Mouse (Mus musculus) ovary, postnatal 10 days (tissue): ENCODE results near the gene Shisa4.

ENCODE experiments used
- DNase-seq: peaks from one replicate; pipeline ENCODE4 v3.0.0; 2022; ENCODE audit warnings: low spot score

The Shisa4 gene

DNA sequence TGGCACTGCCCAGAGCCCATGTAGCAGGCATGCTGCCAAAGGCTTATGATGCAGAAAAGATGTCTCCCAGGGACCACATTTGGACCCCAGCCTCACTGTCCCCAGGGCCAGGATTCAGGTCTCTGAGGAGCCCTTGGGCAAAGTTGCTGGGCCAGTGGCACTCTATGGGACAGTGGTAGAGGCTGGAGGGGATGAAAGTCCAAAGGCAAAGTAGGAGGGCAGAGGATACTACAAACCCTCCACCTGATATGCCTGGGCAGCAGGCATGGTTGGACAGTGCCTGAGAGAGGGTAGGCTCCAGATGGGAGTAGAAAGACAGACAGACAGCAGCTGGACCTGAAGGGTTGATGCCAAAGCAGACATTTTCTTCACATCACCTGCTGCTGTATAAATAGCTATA lies 8.7 kb downstream of the Shisa4 start:
- no peak for DNase-seq

DNA sequence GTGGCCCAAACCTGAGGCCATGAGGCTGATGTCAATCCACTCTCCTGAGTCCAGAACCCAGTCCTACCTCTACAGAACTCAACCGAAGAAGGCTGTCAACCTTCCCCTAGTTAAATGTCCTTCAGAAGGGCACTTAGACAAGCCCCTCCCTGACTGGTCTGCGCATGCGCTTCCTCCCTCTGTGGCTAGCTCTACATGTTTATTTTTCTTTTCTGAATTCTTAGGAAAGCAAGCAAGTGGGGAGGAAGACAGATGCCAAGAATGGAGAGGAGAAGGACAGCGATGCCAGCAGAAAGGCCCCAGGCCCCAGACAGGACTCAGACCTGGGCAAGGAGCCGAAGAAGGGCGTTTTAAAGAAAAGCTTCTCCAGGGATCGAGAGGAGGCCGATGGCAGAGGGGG lies 11.6 kb downstream of the Shisa4 start:
- no peak for DNase-seq

DNA sequence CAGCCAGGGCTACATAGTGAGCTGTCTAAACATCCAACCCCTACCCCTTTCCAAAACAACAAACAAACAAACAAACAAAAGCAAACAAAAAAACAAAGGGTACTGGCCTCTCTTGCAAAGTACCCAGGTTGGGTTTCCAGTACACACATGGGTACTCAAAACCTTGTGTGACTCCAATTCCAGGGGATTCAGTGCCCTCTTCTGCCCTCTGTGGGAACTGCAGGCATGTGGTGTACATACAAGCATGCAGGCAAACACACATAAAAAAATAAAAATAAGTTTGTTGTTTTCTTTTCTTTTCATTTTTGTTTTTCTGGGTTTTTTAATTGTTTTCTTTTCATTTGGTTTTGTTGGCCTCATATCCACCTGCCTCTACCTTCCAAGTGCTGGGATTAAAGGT lies 12.9 kb downstream of the Shisa4 start:
- DNase-seq: no peak

DNA sequence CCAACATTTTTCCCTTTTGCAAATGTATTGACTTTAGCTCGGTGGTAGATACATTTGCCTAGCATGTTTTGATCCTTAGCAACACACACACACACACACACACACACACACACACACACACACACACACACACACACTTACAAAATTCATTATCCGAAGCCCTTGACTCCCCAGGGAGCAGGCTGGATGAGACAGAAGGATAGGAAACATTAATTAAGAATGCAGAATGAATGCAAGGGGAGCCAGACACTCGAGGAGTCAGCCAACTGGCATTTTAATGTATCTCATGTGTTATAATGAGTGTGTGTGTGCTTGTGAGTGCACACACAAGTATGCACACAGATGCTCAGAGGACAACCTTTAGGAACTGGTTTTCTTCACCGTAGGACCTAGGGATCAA lies 13.5 kb downstream of the Shisa4 start:
- DNase-seq: no peak

DNA sequence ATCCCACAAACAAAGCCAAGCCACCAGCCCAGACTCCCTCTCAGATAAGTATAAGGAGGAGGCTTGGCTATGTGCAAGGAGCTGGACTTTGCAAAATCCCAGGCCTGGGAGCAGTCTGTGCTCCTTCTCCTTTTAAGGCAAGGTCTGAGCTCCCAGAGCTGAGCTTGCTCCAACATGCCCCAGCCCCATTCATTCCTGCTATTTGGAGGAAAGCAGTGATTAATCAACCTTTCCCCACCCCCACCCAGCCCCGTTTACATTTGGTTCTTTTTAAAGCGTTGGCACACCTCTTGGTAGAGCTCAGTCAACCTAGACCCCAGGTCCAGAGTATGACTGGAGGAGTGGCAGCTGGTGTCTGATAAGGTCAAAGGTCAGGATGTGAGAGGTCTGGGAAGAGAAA lies 16.0 kb downstream of the Shisa4 start:
- DNase-seq: no peak

DNA sequence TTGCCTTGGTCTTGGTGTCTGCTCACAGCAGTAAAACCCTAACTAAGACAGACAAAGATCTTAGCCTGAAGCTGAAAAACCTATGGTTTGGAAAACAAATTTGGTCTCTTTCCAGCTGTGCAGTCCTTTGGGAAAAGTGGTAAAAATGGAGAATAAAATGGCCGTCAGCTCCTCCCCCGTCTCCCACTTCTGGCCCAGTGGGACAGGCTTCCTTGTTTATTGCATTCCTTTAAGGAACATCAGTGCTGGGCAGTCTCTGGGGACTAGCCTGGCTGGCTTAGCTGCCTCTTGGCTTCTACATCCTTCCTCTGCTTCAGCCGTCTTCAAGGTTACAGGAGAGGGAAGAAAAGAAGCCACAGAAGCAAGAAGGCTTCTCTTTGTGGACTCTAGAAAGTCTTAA lies 23.1 kb downstream of the Shisa4 start:
- DNase-seq: no peak

DNA sequence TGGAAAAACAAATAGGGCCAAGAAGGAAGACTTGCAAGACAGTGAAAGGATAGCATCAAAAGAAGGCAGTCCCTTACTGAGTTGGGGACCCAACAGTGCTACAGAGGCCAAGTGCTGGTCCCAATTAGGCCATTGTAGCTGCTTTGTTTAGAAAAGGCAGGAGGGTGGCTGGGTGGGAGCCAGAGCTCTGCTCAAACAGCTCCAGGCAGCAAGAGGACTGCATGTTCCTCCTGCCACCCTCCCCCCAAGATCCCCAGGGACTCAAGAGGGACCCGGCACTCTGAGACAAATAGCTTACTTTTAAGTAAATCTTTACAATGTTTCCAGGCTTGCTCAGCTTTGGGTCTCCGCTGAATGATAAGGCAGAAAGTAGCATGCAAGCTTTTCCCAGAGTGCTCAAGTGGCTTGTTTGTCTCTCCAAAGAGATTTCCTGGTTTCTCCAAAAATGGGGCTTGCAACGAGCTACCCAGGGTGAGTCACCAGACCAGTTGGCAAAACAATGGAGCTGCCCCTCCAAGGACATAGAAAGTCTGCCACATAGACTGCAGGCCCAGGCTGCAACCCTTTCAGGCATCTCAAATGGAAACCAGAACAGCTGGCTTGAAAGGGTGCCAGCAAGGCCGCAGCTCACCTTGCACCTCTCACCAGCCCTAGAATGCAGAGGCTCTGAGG lies 27.4 kb downstream of the Shisa4 start:
- DNase-seq: no peak

DNA sequence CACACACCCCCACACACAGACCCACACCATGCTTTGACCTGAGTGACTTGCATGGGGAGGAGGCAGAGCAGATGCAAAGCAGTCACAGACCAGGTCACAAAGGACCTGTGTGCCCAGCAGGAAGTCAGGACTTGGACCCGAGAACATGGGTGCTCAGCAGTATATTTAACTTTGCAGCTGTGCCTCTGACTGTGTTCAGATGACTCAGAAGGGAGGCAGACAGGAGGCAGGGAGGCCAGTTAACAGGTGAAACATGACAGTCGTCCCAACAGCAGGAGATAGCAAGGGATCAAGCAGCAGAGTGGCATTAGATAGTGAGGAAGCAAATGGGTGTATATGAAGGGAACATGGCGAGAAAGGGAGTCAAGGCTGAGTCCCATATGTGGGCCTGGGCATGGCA lies 28.1 kb downstream of the Shisa4 start:
- DNase-seq: no peak

DNA sequence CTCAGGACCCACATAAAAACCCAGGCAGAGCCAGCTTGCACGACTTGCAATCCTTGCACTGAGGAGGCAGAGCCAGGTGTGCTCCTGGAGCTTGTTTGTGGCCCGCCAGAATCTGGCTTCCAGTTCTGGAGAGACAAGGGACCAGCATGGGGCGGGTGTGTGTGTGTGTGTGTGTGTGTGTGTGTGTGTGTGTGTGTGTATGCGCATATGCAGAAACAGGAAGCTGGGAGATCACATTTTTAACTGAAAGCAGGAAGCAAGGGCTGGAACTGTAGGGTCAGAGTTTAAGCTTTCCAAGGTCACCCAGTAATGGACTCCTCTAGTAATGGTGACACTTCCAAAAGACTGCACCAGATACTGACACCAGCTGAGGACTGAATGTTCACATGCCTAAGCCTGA lies 31.0 kb downstream of the Shisa4 start:
- no peak for DNase-seq

DNA sequence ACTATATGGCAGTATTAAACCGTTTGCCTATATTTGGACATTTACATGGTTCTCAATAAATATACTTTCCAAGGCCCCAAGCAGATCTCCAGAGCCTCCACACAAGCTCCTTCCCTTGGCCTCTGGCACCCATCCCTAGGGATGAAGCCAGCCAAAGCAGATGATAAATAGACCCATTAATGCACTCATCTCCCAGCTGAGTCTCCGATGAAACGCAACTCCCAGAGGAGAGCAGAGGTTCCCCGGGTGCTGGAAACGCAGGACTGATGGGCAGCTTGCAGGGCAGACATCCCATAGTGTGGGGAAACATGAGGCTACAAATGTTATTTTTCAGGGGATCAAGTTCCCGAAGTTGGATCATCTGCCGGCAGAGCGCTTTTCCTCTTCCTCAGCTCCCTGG lies 33.1 kb downstream of the Shisa4 start:
- no peak for DNase-seq

DNA sequence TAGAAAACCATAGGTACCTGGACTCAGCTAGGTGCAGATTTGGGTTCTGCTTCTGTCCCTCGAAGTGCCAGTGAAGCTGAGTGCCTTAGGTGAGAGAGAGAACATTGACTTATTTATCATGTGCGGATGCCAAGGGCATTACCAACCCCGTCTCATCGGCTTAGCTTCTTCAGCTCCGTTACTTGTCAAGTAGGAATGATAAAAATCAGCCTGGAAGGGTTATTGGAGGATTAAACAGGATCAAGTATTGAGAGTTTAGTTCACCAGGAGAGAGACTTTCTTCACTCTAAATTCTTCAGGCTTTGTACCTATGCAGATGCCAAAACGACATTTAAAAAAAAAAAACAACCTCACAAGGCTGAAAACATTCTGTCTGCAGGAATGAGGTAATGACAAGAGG lies 44.5 kb downstream of the Shisa4 start:
- DNase-seq: no peak

DNA sequence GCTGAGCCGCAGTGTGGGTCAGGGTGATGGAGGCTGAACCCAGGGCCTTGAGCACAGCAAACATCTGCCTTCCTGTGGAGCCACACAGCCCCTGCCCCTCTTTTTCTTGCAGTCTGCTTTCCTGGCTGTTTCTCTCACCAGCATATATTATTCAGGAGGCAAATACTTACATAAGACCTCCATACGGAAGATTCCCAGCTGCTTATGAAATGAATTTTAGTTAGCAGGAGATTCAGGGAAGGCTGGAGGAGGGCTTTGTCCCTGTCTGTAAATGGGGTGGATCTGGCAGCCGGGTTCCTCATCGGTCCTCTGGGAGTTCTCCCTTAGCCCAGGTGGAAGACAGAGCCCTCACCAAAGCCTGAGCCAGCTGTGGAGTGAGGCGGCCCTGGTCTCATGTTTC lies 46.7 kb downstream of the Shisa4 start:
- no peak for DNase-seq

DNA sequence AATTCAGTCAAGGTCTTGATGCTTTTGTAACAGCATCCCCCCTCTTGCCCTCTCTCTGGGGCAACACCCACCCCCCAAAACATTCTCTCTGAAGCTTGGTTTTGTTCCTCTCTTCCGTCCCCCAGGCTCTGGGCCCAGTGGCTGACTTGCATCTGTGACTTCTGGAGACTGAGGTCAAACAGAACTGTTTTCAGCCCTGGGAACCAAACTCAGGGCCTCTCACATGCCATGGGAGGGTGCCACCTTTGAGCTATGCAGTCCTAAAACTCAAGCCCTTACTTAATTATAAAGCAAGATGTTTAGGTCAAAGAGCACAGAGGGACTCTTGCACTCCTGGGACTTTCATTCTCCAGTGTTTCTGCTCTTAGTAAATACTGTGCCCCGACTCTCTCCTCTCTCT lies 49.1 kb downstream of the Shisa4 start:
- DNase-seq: no peak

DNA sequence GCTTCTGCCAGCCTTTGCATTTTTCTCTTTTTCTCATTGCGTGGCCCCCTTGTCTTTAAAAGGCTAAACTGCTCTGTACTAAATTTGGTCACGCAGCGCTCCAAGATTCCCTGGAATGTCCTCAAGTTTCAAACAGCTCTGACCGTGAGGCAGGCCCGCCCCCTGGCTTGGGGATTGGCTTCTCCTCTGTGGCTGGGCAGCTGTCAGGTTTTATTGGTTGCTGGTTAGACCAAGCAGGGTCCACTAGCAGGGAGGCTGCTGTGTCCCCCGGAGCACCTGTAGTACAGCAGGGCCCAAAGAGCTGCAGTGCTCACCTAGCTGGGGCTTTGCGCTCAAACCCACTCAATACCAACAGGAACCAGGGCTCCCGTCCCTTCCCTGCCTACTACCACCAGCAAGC lies 50.5 kb downstream of the Shisa4 start, which contains the start of gene Lmod1:
Gene Lmod1, plus strand, starts transcription at position 237 of the 400 bp plus-strand sequence.
- DNase-seq: no peak

DNA sequence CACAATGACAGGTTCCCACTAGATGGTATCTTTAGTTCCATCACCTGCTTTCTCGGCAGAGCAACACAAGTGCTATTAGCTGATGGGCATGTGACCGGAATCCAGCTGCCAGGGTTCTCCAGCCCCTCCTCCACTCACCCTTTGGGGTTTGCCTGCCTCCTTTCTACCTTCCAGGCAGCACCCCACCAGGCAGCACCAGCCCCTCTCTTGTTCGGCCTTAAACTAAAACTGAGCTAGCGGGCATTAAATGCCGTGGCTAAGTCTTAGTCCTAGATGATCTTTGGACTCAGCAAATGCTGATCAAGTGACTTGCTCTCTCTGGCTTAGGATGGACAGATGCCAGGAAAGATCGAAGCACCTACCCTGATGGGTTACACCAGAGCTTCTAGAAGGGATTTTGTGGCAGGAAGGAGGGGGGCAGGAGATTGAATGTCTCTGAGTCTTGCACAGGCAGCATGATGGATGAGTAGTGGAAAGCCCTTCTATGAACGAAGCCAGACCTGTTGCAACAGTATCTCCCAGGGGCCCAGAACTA lies 51.6 kb downstream of the Shisa4 start:
- no peak for DNase-seq
